Comparison of ENCODE assay signal across 9 mouse cellular contexts in genomic region chr11:101983431-101983921, GRCm38 (mm10). TPM values are rescaled to one million over a fixed set of nuclear protein-coding genes. Genes with fewer than 3 reads are reported as not detected.
A peak's percentile ranks its signal among the peaks of the same experiment; 100 is the strongest.
DNase-seq lines count a peak whose midpoint lies in the region; ATAC-seq and TF ChIP-seq lines count a peak whose summit lies in the region.
"Had no signal": no experiment of that assay in that cellular context is flagged by ENCODE, and none has a peak within 500 bp of the region (broad histone marks: within the 10 kb centered on the region; RNA-seq: fewer than 3 reads in every experiment).

No protein-coding gene starts in this region.

- H3K9me3 ChIP-seq in intestine, embryonic 16.5 days (ENCODE audit: control insufficient read depth, low read length): no peaks in the 10 kb centered on the region
- no peaks in the 10 kb centered on the region for H3K9me3 ChIP-seq in neural tube, embryonic 13.5 days

- 0 out of 2 replicates have a peak overlapping the region, but pooled peaks have one; percentile 25 for H3K9ac ChIP-seq in intestine, embryonic 16.5 days (ENCODE audit: low read depth, low read length)
- no peak overlapping the region; the same call in 1 of the 2 replicates for H3K9ac ChIP-seq in neural tube, embryonic 13.5 days

- DNase-seq in layer of hippocampus, adult 2 months (ENCODE audit: low spot score in 2 of 2): no peak
- DNase-seq in layer of hippocampus, adult 18-20 months (ENCODE audit: low spot score in 2 of 2): no peak
- no peak for DNase-seq in gastrocnemius, postnatal 25 days
- DNase-seq in layer of hippocampus, adult 11-12 months (ENCODE audit: low spot score): no peak
- DNase-seq in urinary bladder, adult 18-20 months (ENCODE audit: low spot score in 2 of 2): no peak

- TF ChIP-seq CTCF in layer of hippocampus, adult 2 months (conservative IDR thresholded peaks at IDR 0.05): no peak
- no peak for TF ChIP-seq CTCF in embryonic fibroblast, embryonic 13.5 days (IDR thresholded peaks at IDR 0.05; ENCODE audit: borderline replicate concordance, insufficient read depth, low read length)

- peak overlapping the region; percentile 96 for H3K27ac ChIP-seq in layer of hippocampus, adult 2 months
- H3K27ac ChIP-seq in embryonic fibroblast, embryonic 13.5 days (ENCODE audit: insufficient read depth, low read length): no peak overlapping the region
- peak overlapping the region; percentile 51 for H3K27ac ChIP-seq in intestine, embryonic 16.5 days (ENCODE audit: low read length)
- no peak overlapping the region; the same call in 1 of the 2 replicates for H3K27ac ChIP-seq in neural tube, embryonic 13.5 days (replicated peaks)

- peak overlapping the region; percentile 99 for H3K4me2 ChIP-seq in intestine, embryonic 16.5 days (ENCODE audit: low read depth, low read length)
- H3K4me2 ChIP-seq in neural tube, embryonic 13.5 days: peak overlapping the region; percentile 95

- H3K27me3 ChIP-seq in intestine, embryonic 16.5 days (replicated peaks; ENCODE audit: control insufficient read depth, insufficient read depth, low read length): no peaks in the 10 kb centered on the region
- H3K27me3 ChIP-seq in neural tube, embryonic 13.5 days: peaks cover 11% of the 10 kb centered on the region

- no peaks in the 10 kb centered on the region for H3K36me3 ChIP-seq in intestine, embryonic 16.5 days (ENCODE audit: control insufficient read depth, insufficient read depth, low read length)
- H3K36me3 ChIP-seq in neural tube, embryonic 13.5 days: no peaks in the 10 kb centered on the region

- H3K4me3 ChIP-seq in layer of hippocampus, adult 2 months: peak overlapping the region; percentile 79
- H3K4me3 ChIP-seq in embryonic fibroblast, embryonic 13.5 days (ENCODE audit: insufficient read depth, low read length): peak overlapping the region; percentile 74
- peak overlapping the region; percentile 18; the same call in 1 of the 2 replicates for H3K4me3 ChIP-seq in intestine, embryonic 16.5 days (ENCODE audit: low read length)
- peak overlapping the region; percentile 54 for H3K4me3 ChIP-seq in neural tube, embryonic 13.5 days

- ATAC-seq in intestine, embryonic 16.5 days: no peak
- ATAC-seq in neural tube, embryonic 13.5 days (ENCODE audit: low read depth): no peak

- TF ChIP-seq POLR2A in embryonic fibroblast, embryonic 13.5 days (IDR thresholded peaks at IDR 0.05; ENCODE audit: low read depth, low read length): no peak

- WGBS in intestine, embryonic 16.5 days: 73% methylated on average over 10 of the region's 10 CpGs
- 74% methylated on average over 10 of the region's 10 CpGs for WGBS in neural tube, embryonic 13.5 days

- H3K4me1 ChIP-seq in embryonic fibroblast, embryonic 13.5 days (ENCODE audit: control insufficient read depth, insufficient read depth, low read length): peaks cover 7% of the 10 kb centered on the region
- peaks cover 17% of the 10 kb centered on the region for H3K4me1 ChIP-seq in intestine, embryonic 16.5 days (ENCODE audit: control insufficient read depth, insufficient read depth, low read length)
- peaks cover 32% of the 10 kb centered on the region for H3K4me1 ChIP-seq in neural tube, embryonic 13.5 days (replicated peaks)

RNA-seq across cellular contexts. Expression of gene Cfap97d1, which starts 0.6 kb away (rescaled TPM):
- total RNA-seq in layer of hippocampus, adult 2 months (2021): not detected
- total RNA-seq in layer of hippocampus, adult 18-20 months (2021): not detected
- not detected in 2 replicates for polyA plus RNA-seq in embryonic fibroblast, embryonic 13.5 days (2011; ENCODE audit: insufficient read length, low read depth, missing spikeins)
- not detected in 2 replicates for polyA plus RNA-seq in intestine, embryonic 16.5 days (2015; fragmentation: Nextera tagmentation; extraction: Ambion mirVana)
- polyA plus RNA-seq in neural tube, embryonic 13.5 days (2015; fragmentation: Nextera tagmentation; extraction: Ambion mirVana): not detected in 2 replicates
- not detected for total RNA-seq in gastrocnemius, postnatal 25 days (2021)
- total RNA-seq: neutrophil, adult 5-6 weeks had no signal

RNA-seq across cellular contexts. Expression of gene Dusp3, which starts 3.3 kb away (rescaled TPM):
- 100 to 1,000 TPM; 149 to 155 TPM for total RNA-seq in layer of hippocampus, adult 2 months (2021)
- 100 to 1,000 TPM; 158 TPM for total RNA-seq in layer of hippocampus, adult 18-20 months (2021)
- polyA plus RNA-seq in embryonic fibroblast, embryonic 13.5 days (2011; ENCODE audit: insufficient read length, low read depth, missing spikeins): 34.8 and 49.4 TPM in 2 replicates
- 27.6 and 29.5 TPM in 2 replicates for polyA plus RNA-seq in intestine, embryonic 16.5 days (2015; fragmentation: Nextera tagmentation; extraction: Ambion mirVana)
- 19.7 and 20.2 TPM in 2 replicates for polyA plus RNA-seq in neural tube, embryonic 13.5 days (2015; fragmentation: Nextera tagmentation; extraction: Ambion mirVana)
- total RNA-seq in gastrocnemius, postnatal 25 days (2021): 100 to 1,000 TPM; 134 to 137 TPM

RNA-seq across cellular contexts. Expression of gene Sost, which starts 16.7 kb away (rescaled TPM):
- not detected for total RNA-seq in layer of hippocampus, adult 2 months (2021)
- total RNA-seq in layer of hippocampus, adult 18-20 months (2021): under 1 TPM in 1 of 2 experiments, not detected in 1; 0.15 TPM
- polyA plus RNA-seq in embryonic fibroblast, embryonic 13.5 days (2011; ENCODE audit: insufficient read length, low read depth, missing spikeins): not detected in 2 replicates
- polyA plus RNA-seq in intestine, embryonic 16.5 days (2015; fragmentation: Nextera tagmentation; extraction: Ambion mirVana): 0.12 TPM in 1 of 2 replicates, not detected in the other
- 0.08 and 0.14 TPM in 2 replicates for polyA plus RNA-seq in neural tube, embryonic 13.5 days (2015; fragmentation: Nextera tagmentation; extraction: Ambion mirVana)
- not detected for total RNA-seq in gastrocnemius, postnatal 25 days (2021)
- total RNA-seq: neutrophil, adult 5-6 weeks had no signal

RNA-seq across cellular contexts. Expression of gene Mpp3, which starts 44.8 kb away (rescaled TPM):
- 10 to 100 TPM; 88.3 to 94.4 TPM for total RNA-seq in layer of hippocampus, adult 2 months (2021)
- total RNA-seq in layer of hippocampus, adult 18-20 months (2021): 10 to 100 TPM; 85.5 to 88.9 TPM
- 0.40 and 0.42 TPM in 2 replicates for polyA plus RNA-seq in embryonic fibroblast, embryonic 13.5 days (2011; ENCODE audit: insufficient read length, low read depth, missing spikeins)
- polyA plus RNA-seq in intestine, embryonic 16.5 days (2015; fragmentation: Nextera tagmentation; extraction: Ambion mirVana): 5.7 and 6.5 TPM in 2 replicates
- polyA plus RNA-seq in neural tube, embryonic 13.5 days (2015; fragmentation: Nextera tagmentation; extraction: Ambion mirVana): 44.4 and 49.6 TPM in 2 replicates
- 10 to 100 TPM; 17.6 to 29.5 TPM for total RNA-seq in gastrocnemius, postnatal 25 days (2021)
- total RNA-seq: neutrophil, adult 5-6 weeks had no signal

RNA-seq across cellular contexts. Expression of gene Cd300lg, which starts 57.8 kb away (rescaled TPM):
- total RNA-seq in layer of hippocampus, adult 2 months (2021): not detected
- total RNA-seq in layer of hippocampus, adult 18-20 months (2021): not detected
- polyA plus RNA-seq in embryonic fibroblast, embryonic 13.5 days (2011; ENCODE audit: insufficient read length, low read depth, missing spikeins): not detected in 2 replicates
- polyA plus RNA-seq in intestine, embryonic 16.5 days (2015; fragmentation: Nextera tagmentation; extraction: Ambion mirVana): 1.9 and 2.0 TPM in 2 replicates
- polyA plus RNA-seq in neural tube, embryonic 13.5 days (2015; fragmentation: Nextera tagmentation; extraction: Ambion mirVana): 0.45 and 0.65 TPM in 2 replicates
- total RNA-seq in gastrocnemius, postnatal 25 days (2021): 10 to 100 TPM; 13.1 to 16.5 TPM

Comparison
In these comparisons a context has a peak if more than half of its experiments do, and no peak if none do; other contexts are left out.
1. H3K27ac ChIP-seq: peak in layer of hippocampus, adult 2 months (single experiment) and intestine, embryonic 16.5 days (single experiment); none in embryonic fibroblast, embryonic 13.5 days (single experiment) and neural tube, embryonic 13.5 days (single experiment).
2. H3K4me3 ChIP-seq: peak in every context shown above with its lines; median percentile 79 in layer of hippocampus, adult 2 months; 74 in embryonic fibroblast, embryonic 13.5 days; 54 in neural tube, embryonic 13.5 days; 18 in intestine, embryonic 16.5 days.